Mouse (Mus musculus): Measurements from ENCODE around the gene Crocc.

Crocc gene

DNA sequence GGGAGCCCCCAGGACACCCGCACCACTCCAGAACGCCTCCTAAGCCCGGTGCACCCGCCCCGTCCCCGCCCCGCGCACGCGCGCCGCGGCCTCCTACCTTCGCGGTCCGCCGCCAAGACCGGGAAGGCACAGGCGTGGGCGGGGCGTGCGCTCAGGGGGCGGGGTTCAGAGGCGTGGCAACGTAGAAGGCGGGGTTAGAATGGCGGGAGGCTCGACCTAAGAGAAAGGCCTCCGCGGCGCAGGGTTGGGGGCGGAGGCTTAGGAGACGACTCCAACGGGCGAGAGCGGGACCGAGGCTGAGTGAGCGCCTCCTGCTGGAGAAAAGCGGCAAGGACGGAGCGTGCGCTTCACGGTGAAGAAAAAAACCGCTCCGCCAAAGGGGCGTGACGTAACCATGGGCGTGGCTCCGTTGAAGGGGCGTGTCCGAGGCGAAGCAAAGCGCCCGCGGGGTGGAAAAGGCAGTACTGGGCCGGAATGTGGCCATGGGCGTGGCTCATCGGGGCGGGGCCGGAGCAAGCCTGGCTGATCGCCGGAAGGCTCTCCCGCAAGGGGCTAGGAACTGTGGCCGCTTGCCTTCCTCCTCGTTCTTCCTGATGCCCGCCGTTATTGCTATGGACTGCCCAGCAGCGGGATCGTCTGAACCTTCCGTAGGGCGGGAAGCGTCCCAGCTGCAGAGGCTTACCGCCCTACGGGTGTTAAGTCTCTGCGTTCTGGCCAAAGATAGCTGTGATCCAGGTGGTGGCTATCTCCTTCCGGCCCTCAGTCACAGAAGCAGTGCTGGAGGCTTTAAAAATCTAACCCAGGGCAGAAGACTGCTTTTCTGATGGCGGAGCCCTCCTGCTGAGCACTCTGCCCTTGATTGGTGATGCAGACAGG, at the start of gene Crocc:
Crocc (minus strand) TSS at position 125 of the 876 bp plus-strand sequence.
- DNase-seq = peak; percentile 99 to 100

DNA sequence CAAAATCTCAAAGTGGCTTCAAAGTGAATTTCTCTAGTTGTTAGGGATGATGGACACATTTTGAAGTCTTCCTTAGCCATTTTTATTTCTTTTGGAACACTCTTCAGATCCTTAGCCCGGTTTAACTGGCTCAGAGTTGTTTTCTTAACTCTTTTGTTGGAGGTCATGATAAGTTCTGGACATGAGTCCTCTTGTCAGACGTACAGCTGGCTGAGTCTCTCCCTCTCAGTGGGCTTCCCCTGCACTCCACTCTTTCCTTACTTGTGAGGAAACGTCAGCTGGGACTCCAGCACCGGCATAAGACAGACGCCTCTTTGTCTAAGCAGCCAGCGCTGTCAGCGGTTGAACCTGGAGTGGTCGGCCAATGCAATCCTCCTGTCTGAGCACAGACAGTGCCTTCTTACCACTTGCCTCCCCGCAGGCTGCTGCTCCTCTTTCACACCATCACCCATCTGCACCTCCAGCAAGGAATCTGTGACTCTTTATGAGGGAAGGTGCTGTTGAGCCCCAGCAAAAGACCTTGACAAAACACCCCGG, 47.9 kb upstream of the Crocc start:
- DNase-seq = no peak

DNA sequence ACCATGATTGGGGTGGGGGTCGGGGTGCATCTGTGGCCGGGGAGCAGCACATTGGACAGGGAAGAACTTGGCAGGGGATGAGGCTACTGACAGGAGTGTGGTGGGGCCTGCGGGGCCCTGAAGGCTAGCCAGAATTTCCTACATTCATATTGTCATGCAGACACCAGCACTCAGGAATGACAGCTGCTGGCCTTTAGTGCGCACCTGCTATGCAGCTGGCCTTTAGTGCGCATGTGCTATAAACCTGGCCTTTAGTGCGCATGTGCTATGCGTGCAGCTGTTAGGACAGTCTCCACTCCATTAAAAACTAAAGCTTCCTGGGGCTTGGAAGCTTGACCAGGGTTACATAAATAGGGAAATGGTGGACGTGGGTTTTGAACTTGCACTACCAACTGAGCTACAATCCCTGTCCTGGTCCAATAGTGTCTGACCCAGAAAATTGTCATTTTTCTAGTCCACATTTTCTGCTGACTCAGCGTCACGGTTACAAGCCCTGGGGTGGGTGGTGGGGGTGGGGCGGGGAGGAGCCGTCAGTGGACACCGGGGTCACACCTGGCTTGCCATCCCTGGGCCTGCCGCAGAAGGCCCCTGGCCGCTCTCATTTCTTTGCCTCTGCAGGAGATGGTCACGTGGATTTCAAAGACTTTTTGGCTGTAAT, 46.3 kb upstream of the Crocc start:
- DNase-seq = no peak

DNA sequence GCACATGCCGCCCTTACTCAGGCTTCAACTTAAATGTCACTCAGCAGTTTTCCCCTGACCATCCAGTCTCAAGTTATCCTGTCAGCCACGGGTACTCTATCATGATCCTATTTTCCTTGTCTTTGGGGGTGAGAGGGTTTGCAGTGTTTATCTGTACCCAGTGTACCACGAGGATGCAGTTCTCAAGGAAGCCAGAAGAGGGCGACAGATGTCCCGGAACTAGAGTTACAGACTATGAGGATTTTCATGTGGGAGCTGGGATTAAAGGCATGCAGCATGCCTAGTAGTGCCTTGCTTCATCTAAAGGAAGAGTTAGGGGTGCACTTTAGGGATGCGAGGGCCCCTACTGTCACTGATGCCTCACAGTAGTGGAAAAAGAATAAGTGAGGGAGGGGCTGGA, 41.5 kb upstream of the Crocc start:
- DNase-seq = peak in 1 of 2 experiments; percentile 57

DNA sequence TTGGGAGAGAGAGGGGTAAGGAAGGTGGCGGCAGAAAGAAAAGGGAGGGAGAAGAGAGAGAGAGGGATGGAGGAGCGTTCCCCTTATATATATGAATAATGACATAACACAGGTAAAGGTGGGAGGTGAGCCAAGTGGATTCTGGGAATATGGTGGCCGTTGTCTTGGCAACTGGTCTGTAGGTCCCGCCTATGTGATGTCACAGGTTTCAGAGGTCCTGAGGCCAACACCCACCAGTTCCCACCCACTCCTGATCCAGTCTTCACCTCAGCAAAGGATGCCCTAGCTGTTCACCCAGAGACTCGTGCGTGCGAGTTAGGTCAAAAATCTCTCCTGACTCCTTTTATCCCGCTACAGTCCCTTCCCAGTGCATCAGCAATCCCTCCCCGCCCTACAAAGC, 40.9 kb upstream of the Crocc start:
- DNase-seq = no peak

DNA sequence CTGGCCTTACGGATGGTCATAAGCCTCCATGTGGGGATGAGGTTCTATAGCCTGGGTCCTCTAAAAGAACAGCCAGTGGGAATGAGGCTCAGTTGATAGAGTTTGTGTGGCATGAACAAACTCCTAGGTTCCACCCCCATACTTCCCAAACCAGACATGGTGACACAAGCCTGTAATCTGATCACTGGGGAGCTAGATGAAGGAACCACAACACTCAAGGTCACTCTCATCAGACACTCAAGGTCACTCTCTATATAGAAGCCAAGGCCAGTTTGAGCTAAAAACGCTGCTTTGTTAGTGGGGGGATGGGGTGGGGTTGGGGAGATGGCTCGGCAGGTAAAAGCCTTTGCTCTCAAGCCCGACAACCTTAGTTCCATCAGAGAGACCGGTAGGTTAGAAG, 39.6 kb upstream of the Crocc start:
- no peak for DNase-seq

DNA sequence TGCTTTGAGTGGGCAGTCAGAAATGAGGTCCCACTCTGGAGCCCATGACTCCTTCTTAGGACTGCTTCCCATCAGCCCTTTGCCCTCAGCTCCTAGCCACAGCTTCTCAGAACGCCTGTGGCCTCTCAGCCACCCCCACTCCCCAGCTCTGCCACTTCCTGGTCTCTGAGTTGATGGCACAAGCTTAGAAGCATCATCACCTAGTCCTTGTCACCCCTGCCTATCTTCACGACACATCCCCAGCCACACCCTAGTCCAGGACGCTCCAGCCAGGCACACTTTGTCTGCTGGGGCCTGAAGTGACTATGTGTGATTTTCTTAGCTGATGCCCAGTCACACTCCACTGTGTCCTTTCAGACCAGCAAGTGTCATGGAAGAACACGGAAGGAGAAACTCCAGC, 38.6 kb upstream of the Crocc start:
- DNase-seq = no peak

DNA sequence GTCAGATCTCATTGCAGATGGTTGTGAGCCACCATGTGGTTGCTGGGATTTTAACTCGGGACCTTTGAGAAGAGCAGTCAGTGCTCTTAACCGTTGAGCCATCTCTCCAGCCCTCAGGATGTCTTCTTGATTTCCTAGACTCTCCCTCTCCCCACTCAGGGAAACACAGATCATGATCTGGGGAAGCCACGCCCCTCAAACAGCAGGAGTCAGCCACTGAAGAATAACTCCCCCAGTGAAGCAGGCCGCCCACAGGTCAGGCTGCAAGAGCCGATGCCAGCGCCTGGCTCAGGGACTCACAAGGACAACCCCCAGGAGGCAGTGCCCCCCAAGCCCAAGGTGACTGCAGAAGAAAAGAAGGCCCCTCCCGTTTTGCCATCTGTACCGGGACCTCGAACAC, 36.4 kb upstream of the Crocc start:
- DNase-seq = no peak

DNA sequence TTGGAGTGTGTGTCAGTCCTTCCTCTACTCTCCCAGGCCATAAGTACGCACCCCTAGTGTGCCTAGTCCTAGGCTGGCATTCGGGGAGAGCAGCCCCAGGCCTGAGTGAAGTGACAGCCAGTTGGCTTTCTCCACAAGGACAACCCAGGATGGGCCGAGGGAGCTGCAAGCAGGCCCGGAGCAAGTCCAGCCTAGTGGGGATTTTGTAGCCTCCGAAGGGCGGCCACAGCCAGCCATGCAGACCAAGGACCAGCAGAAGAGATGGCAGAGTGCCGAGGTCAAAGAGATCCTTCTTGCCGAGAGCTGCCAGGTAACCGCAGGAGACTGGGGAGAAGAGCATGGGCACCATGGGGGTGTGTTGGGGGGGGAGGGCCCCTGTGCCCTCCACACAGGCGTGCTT, 34.7 kb upstream of the Crocc start:
- DNase-seq = no peak

DNA sequence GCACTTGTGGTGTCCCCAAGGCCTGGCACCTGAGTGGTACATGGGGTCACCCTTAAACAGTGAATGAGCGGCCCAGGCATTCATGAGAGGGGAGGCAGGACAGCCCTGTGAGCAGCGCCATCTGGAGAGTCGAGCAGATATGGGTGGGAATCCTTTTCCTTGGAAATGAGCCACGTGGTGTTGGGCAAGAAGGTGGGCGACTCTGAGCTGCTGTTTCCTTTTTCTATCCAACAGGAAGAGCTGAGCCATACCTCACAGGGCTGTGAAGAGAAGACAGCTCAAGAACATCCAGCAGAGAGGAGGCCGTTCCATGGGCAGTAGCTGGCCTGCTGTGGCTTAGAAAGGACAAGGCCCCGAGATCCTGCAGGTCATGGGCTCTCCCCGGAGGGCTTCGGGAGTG, 28.4 kb upstream of the Crocc start:
- DNase-seq = no peak

DNA sequence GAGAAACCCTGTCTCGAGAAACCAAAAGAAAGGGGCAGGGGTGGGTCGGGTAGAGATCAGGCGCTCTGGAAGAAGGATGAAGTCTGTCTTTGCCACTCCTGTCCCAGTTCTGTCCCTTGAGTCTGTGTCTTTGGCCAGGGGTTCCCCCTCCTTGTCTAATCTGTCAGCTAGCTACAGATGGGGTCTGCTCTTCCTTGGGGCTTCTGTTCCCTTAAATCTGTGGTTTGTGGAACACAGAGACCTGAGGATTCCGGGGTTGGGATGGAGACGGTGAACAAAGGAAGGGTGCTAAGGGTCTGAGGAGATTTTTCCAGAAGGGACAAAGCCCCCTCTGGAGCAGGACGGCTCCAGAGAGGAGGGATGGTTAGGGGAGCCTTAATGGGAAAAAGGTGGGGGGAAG, 27.7 kb upstream of the Crocc start, which contains the start of gene Spata21:
Spata21 (plus strand) TSS at position 301 of the 400 bp plus-strand sequence.
- DNase-seq = no peak

DNA sequence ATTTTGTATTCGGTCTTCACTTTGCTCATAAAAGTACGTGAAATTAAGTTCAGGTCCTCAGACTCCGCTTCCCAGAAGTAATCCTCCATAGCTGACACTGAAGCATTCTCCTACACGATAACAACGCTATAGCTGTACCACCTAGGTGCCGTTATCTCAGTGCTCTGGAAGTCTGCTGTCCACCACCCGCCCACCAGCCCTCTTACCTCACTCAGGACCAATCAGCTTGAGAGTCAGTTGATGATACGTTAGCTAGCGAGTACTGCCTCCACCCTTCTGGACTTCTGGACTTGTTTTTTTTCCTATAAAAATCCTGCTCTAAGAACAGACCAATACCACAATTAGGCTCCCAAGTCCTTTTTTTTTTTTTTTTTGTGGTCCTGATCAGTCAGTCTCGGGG, 26.5 kb upstream of the Crocc start:
- no peak for DNase-seq

DNA sequence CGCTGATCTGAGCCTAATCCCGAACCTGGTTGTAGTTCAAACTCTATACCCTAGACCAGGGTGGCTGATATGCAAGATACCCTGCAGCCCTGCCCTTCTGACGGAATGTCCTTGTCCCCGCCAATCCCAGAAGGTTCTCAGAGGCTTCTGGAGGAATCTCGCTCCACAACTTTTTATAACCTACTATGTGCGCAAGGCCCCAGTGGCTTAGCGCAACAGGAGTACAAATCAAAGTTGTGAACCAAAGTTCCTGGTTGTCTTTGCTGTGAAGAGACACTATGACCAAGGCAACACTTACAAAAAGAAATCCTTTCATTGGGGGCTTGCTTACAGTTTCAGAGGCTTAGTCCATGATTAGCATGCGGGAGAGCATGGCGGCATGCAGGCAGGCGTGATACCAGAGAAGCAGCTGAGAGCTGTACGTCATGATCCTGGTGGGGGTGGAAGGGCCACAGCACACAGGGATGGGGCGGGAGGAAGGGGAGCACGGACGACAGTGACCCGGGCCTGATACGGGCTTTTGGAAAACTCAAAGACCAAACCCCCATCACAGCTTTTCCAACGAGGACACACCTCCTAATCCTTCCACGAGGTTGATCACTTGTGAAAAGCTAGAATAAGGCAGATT, 18.3 kb upstream of the Crocc start:
- DNase-seq = no peak

DNA sequence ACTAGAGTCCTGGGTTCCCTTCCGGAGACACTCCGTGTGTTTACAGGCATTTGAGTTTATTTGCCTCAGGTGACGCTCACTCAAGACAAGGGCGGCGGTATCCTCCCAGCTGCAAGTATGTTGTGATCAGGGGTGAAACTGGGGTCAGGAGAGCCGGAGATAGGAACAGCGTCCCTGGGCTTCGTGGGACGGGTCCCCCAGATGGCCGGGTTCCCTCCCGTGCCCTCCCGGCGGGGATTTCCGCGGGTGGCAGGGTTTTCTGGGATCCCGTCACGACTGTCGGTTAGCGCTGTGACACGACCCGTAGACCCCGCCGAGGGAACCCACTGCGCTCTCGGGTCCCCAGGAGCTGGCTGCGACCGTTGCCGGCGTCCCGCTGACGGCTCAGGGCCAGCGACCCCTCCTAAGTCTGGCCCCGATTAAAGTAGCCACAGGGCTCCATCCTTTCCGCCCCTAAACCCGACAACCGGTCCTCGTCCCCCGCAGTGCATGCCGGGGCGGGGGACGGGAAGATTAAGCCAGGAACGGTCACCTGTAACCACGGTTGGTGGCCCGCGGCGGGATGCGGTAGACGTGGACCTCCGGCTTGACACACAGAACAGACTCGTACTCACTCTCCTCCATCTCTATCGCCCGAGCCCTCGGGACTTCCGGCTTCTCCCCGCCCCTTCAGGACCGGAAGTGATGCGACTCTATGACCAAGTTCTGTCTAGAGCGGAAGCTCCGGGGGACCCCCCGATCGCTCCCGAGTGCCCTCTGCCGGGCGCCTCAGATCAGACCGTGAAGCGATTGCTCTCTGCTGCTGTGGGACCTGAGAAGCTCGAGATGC, 17.5 kb upstream of the Crocc start, which contains the start of gene Necap2:
Necap2 (minus strand) TSS at position 677 of the 829 bp plus-strand sequence.
- peak; percentile 95 to 96 for DNase-seq

DNA sequence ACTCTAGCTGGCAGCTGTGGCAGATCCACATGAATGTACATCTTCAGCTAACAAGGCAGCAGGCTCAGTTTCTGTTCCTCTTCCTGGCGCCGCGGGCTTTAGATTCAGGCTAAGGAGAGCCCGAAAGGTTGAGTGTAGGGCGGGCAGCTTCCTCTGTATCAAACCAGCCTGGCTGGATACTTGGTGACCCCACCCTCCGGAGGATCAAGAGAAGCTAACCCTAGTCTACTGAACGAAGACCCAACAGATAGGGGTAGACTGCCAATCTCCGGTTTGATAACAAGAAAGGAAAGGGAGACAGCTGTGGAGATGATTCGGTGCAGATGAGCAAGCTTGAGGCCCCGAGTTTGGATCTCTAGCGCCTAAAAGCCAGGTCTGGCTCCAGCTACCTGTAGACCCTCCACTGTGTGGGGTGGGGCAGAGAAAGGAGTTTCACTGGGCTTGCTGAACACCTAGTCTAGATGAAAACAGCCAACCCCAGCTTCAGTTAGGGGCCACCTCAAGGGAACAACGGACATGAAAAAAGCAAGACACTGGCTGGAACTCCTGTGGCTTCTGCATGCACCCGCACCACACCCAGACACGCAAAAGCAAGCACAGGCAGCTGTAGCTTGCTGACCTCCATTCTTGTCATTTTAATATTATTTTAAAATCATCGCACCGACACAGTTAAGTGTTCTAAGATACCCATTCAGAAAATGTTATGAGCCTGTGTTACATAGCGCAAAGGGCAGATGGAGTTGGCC, 16.6 kb upstream of the Crocc start:
- DNase-seq = peak; percentile 45 to 56

DNA sequence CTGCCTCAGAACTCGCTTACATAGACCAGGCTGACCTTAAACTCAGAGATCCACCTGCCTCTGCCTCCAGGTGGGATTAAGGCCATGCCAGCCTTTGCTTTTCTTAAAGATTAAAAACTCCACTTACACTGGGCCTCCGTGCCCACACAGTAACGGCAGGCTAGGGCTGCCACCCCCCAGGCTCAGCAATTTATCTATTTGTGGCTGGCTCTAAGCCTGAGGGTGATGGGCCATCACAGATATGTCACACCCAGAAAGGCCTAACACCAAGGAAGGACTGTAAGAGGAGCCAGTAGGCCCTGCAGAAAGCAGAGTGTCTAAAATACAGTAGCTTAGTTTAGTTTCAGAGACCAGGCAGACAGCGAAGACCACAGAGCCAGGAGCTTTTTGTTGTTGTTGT, 13.8 kb upstream of the Crocc start:
- DNase-seq = no peak

DNA sequence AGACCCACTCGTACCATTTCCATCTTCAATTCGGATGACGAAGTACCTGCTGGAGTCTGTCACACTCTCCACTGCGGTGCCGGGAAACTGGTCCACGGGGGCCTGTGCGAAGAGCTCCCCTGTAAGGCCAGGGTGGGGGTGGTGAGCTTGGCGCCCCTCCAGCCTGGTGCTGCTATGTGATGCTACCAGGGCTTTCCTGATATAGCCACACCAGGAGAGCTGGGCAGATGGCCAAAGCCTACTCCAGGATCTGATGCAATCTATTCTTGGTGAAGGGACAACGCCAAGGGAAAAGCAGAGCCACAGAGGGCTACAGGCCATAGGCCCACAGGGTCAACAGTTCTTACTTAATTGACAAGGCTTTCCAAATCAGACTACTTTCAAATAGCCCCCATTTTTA, 13.3 kb upstream of the Crocc start:
- DNase-seq = peak; percentile 58 to 61

DNA sequence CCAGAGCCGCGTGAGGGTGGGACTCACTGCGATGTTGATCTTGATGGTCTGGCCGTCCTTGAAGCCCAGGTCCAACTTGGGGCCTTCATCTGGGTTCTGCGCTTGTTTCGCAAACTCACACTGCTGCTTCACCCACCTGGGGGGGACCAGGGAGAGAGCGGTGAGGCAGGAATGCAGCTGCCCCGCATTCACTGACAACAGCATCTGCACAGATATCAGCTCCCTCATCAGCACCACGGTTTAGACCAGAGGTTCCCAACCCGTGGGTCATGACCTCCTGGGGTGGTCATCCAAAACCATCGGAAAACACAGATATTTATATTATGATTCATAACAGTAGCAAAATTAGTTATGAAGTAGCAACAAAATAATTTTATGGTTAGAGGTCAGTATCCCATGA, 12.2 kb upstream of the Crocc start:
- DNase-seq = no peak

DNA sequence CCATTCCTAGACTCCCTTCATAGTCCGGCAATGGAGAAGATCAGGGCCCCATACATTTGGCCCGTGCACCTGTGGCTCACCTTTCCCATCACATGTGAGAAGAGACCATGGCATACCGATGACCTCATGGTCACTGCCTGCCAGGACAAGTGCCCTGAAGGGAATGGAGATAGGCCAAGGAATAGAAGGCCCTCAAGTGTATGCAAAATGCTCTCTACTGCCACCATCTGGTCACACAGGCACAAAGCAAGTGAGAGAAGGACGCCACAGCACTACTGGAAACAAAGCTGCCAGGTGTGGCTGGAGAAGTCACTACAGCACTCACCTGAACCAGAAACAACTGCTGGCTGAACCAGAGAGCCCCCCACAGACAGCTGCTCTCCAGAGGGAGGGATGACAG, 9.4 kb upstream of the Crocc start:
- peak; percentile 67 to 74 for DNase-seq

DNA sequence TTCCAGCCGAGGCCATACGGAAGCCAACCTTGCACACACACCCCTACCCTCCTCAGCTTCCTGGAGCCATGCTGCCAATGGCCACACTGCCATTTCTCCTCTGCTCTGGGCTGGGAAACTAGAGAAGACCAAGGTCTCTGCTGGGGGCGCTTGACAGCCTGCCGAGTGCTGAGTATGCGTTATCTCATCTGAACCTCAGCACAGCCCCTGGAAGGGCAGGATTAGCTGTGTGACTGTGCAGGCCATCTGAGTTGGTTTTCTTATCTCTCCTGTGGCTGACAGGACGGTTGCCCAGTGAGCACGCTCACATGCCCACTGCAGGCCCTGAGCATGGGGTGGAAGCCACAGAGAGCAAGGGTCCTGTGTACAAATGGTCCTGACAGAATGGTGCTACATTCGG, 8.3 kb upstream of the Crocc start:
- DNase-seq = no peak

DNA sequence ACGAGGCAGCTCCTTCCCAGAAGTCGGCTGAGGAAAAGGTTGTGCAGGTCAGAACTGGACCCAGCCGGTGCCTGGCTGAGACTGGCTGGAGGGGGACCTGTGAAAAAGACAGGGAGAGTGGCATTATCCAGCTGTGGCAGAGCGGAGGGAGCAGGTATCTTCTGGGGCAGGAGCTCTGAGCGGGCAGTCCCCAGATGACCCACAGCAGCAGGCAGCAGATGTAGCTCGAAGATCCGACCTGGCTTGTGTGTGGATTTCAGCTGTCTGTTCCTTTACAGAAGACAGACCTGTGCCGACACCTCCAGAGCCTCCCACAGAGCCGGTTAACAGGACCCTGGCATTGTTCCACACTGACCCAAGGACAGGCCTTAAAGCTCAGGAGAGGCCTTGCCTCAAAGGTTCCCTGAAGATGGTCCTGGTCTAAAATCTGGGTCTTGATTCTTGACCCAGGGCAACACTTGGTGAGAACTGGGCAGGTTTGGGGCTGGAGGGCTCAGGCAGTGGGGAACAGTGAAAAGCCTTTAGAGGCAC, 7.2 kb upstream of the Crocc start:
- no peak for DNase-seq

All from lung, postnatal 4 days (tissue).